Mouse (Mus musculus) embryonic facial prominence, embryonic 13.5 days (tissue): ENCODE measurements around the gene Aldh1a3. TPM values are rescaled to one million over a fixed set of nuclear protein-coding genes. Genes with fewer than 3 reads are reported as not detected.

Experiments used
- ATAC-seq: fragments of 200-750 bp; cut with Nextera tagmentation; 2 replicates; pipeline ENCODE4 v1.8.0; 2017; ENCODE audit warnings: low read depth; ENCODE audit not compliant: insufficient number of reproducible peaks, insufficient read depth, low FRiP score, low TSS enrichment
- H3K27ac ChIP-seq: fragments of 300-500 bp; sonication (generic); 2 replicates; pipeline ENCODE4 v1.5.1; 2015; ENCODE audit warnings: moderate library complexity, mild to moderate bottlenecking, inconsistent platforms
- H3K27me3 ChIP-seq: fragments of 300-500 bp; sonication (generic); 2 replicates; pipeline ENCODE4 v1.6.1; 2015; ENCODE audit warnings: mild to moderate bottlenecking, inconsistent platforms
- H3K36me3 ChIP-seq: fragments of 300-500 bp; sonication (generic); 2 replicates; pipeline ENCODE4 v1.6.1; 2015; ENCODE audit warnings: mild to moderate bottlenecking, inconsistent platforms
- H3K4me1 ChIP-seq: fragments of 300-500 bp; sonication (generic); 2 replicates; pipeline ENCODE4 v1.6.1; 2015; ENCODE audit warnings: inconsistent platforms
- H3K4me2 ChIP-seq: fragments of 300-500 bp; sonication (generic); 2 replicates; pipeline ENCODE4 v1.6.1; 2015; ENCODE audit warnings: moderate library complexity, mild to moderate bottlenecking, inconsistent platforms
- H3K4me3 ChIP-seq: fragments of 300-500 bp; sonication (generic); 2 replicates; pipeline ENCODE4 v1.5.1; 2015; ENCODE audit warnings: mild to moderate bottlenecking, inconsistent platforms
- H3K9ac ChIP-seq: fragments of 300-500 bp; sonication (generic); 2 replicates; pipeline ENCODE4 v1.6.1; 2015; ENCODE audit warnings: mild to moderate bottlenecking, inconsistent platforms
- H3K9me3 ChIP-seq: fragments of 300-500 bp; sonication (generic); 2 replicates; pipeline ENCODE4 v1.6.1; 2016; ENCODE audit warnings: inconsistent platforms
- whole genome bisulfite sequencing: fragments of 180-500 bp; shearing (Covaris S2); methylation state at CpG from one replicate; pipeline ENCODE4 v1.1.7; 2015; ENCODE audit warnings: mixed read lengths; 5-methylcytosine and 5-hydroxymethylcytosine counted together
- polyA plus RNA-seq: library from polyadenylated mRNA; unstranded; fragments of >200 nt; fragmentation: Nextera tagmentation; extraction: Ambion mirVana; gene quantifications from 2 replicates; pipeline ENCODE4 v1.2.1, GENCODE M21; 2015

Gene Aldh1a3
- polyA plus RNA-seq, result 17.3 and 18.8 TPM in 2 replicates

- H3K9ac ChIP-seq, result peak within 1 kb of the TSS; percentile 69
- H3K9me3 ChIP-seq, result no peaks in the 10 kb centered on the region
- H3K4me1 ChIP-seq, result peaks cover 32% of the 10 kb centered on the region
- H3K36me3 ChIP-seq, result no peaks in the 10 kb centered on the region
- under 1% methylated on average over 55 of the region's 56 CpGs for WGBS
- H3K4me3 ChIP-seq, result peak within 1 kb of the TSS; percentile 61
- peak; percentile 46 for ATAC-seq
- peaks cover 54% of the 10 kb centered on the region for H3K27me3 ChIP-seq
- H3K4me2 ChIP-seq, result peak within 1 kb of the TSS; percentile 98
- no peak within 1 kb of the TSS for H3K27ac ChIP-seq
Observed at GRCm38 (mm10) chr7:66427437-66428161, at the start of gene Aldh1a3. Gene Aldh1a3, minus strand, starts transcription at chr7:66427517.

GRCm38 (mm10) chr7:66476289-66476688 is 49.0 kb upstream of the Aldh1a3 start:
- H3K9ac ChIP-seq, result no peak overlapping the region
- no peaks in the 10 kb centered on the region for H3K27me3 ChIP-seq
- no peak overlapping the region for H3K4me2 ChIP-seq
- no peak overlapping the region for H3K27ac ChIP-seq
- peaks cover 6% of the 10 kb centered on the region; the same call in 1 of the 2 replicates for H3K4me1 ChIP-seq
- H3K36me3 ChIP-seq, result no peaks in the 10 kb centered on the region
- no peaks in the 10 kb centered on the region for H3K9me3 ChIP-seq
- WGBS, result 46% methylated on average over 8 of the region's 8 CpGs
- ATAC-seq, result no peak
- no peak overlapping the region for H3K4me3 ChIP-seq

GRCm38 (mm10) chr7:66471641-66472216 is 44.4 kb upstream of the Aldh1a3 start:
- no peaks in the 10 kb centered on the region for H3K36me3 ChIP-seq
- H3K9me3 ChIP-seq, result no peaks in the 10 kb centered on the region
- no peak overlapping the region for H3K27ac ChIP-seq
- H3K4me1 ChIP-seq, result no peaks in the 10 kb centered on the region
- H3K27me3 ChIP-seq, result no peaks in the 10 kb centered on the region
- no peak overlapping the region for H3K4me2 ChIP-seq
- ATAC-seq, result no peak
- H3K4me3 ChIP-seq, result no peak overlapping the region
- H3K9ac ChIP-seq, result no peak overlapping the region
- WGBS, result 58% methylated on average over 12 of the region's 12 CpGs

GRCm38 (mm10) chr7:66466641-66467040 is 39.3 kb upstream of the Aldh1a3 start:
- Histone ChIP-seq H3K9ac (no peak overlapping the region), H3K4me1 (no peaks in the 10 kb centered on the region), H3K9me3 (0 out of 2 replicates have a peak, but pooled peaks cover 5% of the 10 kb centered on the region), H3K36me3 (no peaks in the 10 kb centered on the region), H3K27me3 (no peaks in the 10 kb centered on the region), H3K4me3 (no peak overlapping the region), H3K4me2 (no peak overlapping the region), H3K27ac (no peak overlapping the region)
- no peak for ATAC-seq
- WGBS, result 92% methylated on average over 14 of the region's 14 CpGs

GRCm38 (mm10) chr7:66465241-66465640 is 37.9 kb upstream of the Aldh1a3 start:
- H3K4me1 ChIP-seq, result no peaks in the 10 kb centered on the region
- H3K27me3 ChIP-seq, result no peaks in the 10 kb centered on the region
- H3K27ac ChIP-seq, result no peak overlapping the region
- 0 out of 2 replicates have a peak, but pooled peaks cover 5% of the 10 kb centered on the region for H3K9me3 ChIP-seq
- no peak for ATAC-seq
- H3K4me3 ChIP-seq, result no peak overlapping the region
- WGBS, result 72% methylated on average over 5 of the region's 5 CpGs
- no peak overlapping the region for H3K4me2 ChIP-seq
- no peak overlapping the region for H3K9ac ChIP-seq
- no peaks in the 10 kb centered on the region for H3K36me3 ChIP-seq

- H3K9me3 ChIP-seq, result 0 out of 2 replicates have a peak, but pooled peaks cover 5% of the 10 kb centered on the region
- 81% methylated on average over 1 of the region's 1 CpGs for WGBS
- H3K4me3 ChIP-seq, result no peak overlapping the region
- H3K27ac ChIP-seq, result no peak overlapping the region
- H3K4me1 ChIP-seq, result no peaks in the 10 kb centered on the region
- H3K36me3 ChIP-seq, result no peaks in the 10 kb centered on the region
- no peak overlapping the region for H3K4me2 ChIP-seq
- H3K9ac ChIP-seq, result no peak overlapping the region
- H3K27me3 ChIP-seq, result no peaks in the 10 kb centered on the region
- ATAC-seq, result no peak
Observed at GRCm38 (mm10) chr7:66463081-66463480, 35.8 kb upstream of the Aldh1a3 start.

- 35% methylated on average over 12 of the region's 12 CpGs for WGBS
- peaks cover 56% of the 10 kb centered on the region for H3K4me1 ChIP-seq
- no peaks in the 10 kb centered on the region for H3K36me3 ChIP-seq
- H3K27me3 ChIP-seq, result no peaks in the 10 kb centered on the region
- H3K9ac ChIP-seq, result no peak overlapping the region
- no peak overlapping the region for H3K4me2 ChIP-seq
- no peaks in the 10 kb centered on the region for H3K9me3 ChIP-seq
- peak overlapping the region; percentile 66 for H3K27ac ChIP-seq
- no peak overlapping the region for H3K4me3 ChIP-seq
- ATAC-seq, result peak; percentile 24; the same call in 1 of the 2 replicates
Observed at GRCm38 (mm10) chr7:66451622-66452295, 24.4 kb upstream of the Aldh1a3 start.

GRCm38 (mm10) chr7:66449971-66450752 is 22.8 kb upstream of the Aldh1a3 start:
- Histone ChIP-seq H3K27me3 (no peaks in the 10 kb centered on the region), H3K4me2 (peak overlapping the region; percentile 56), H3K27ac (peak overlapping the region; percentile 64), H3K36me3 (no peaks in the 10 kb centered on the region), H3K4me3 (peak overlapping the region; percentile 26), H3K4me1 (peaks cover 64% of the 10 kb centered on the region), H3K9ac (no peak overlapping the region), H3K9me3 (no peaks in the 10 kb centered on the region)
- ATAC-seq, result no peak; the same call in 1 of the 2 replicates
- WGBS, result 6% methylated on average over 16 of the region's 16 CpGs

GRCm38 (mm10) chr7:66448786-66449540 is 21.6 kb upstream of the Aldh1a3 start:
- Histone ChIP-seq H3K4me2 (no peak overlapping the region; the same call in 1 of the 2 replicates), H3K9me3 (no peaks in the 10 kb centered on the region), H3K4me3 (no peak overlapping the region), H3K4me1 (peaks cover 62% of the 10 kb centered on the region), H3K27ac (no peak overlapping the region), H3K36me3 (no peaks in the 10 kb centered on the region), H3K9ac (no peak overlapping the region), H3K27me3 (no peaks in the 10 kb centered on the region)
- 59% methylated on average over 15 of the region's 15 CpGs for WGBS
- no peak for ATAC-seq

GRCm38 (mm10) chr7:66448304-66448703 is 21.0 kb upstream of the Aldh1a3 start:
- Histone ChIP-seq H3K9ac (no peak overlapping the region), H3K4me2 (no peak overlapping the region), H3K27me3 (no peaks in the 10 kb centered on the region), H3K27ac (no peak overlapping the region), H3K4me1 (peaks cover 61% of the 10 kb centered on the region), H3K4me3 (no peak overlapping the region), H3K36me3 (no peaks in the 10 kb centered on the region), H3K9me3 (no peaks in the 10 kb centered on the region)
- WGBS, result 52% methylated on average over 10 of the region's 10 CpGs
- no peak for ATAC-seq
